Mouse (Mus musculus) cerebellum, adult 2 months (tissue): Measurements from ENCODE around the gene 1700013F07Rik.

Experiments
- CTCF ChIP-seq: fragments of 200-500 bp; IDR thresholded peaks from 2 replicates; pipeline ENCODE4 v1.5.1; 2011; ENCODE audit warnings: low read depth, mild to moderate bottlenecking, control low read depth, low read length, moderate library complexity, borderline replicate concordance; ENCODE audit not compliant: insufficient read depth
- POLR2A ChIP-seq: fragments of 200-500 bp; IDR thresholded peaks from 2 replicates; pipeline ENCODE4 v1.6.1; 2011; ENCODE audit warnings: low read length, control low read depth, borderline replicate concordance; ENCODE audit not compliant: insufficient read depth

GRCm38 (mm10) chr3:108571443-108572294 is 37.7 kb downstream of the 1700013F07Rik start, which contains the start of gene Taf13:
- TF ChIP-seq CTCF (no peak), POLR2A (peak; percentile 100)
